Mouse (Mus musculus) liver, postnatal 0 days (tissue): ENCODE measurements around the gene Prkch.

Experiments used
- CTCF ChIP-seq: sonication (generic); IDR thresholded peaks from 2 replicates; pipeline ENCODE4 v1.5.1; 2016; ENCODE audit warnings: antibody characterized with exemption, low read depth
- EP300 ChIP-seq: IDR thresholded peaks from 2 replicates; pipeline ENCODE4 v1.6.1; 2016; ENCODE audit warnings: antibody characterized with exemption, low read depth, mild to moderate bottlenecking

- no peak for TF ChIP-seq CTCF
- no peak for TF ChIP-seq EP300
Measured at GRCm38 (mm10) chr12:73818801-73819200, 234.2 kb downstream of the Prkch start.
